Mouse (Mus musculus) ovary, adult 18-20 months (tissue): ENCODE measurements around the gene Zfhx3.

Source experiments
- DNase-seq: peaks from one replicate; pipeline ENCODE4 v3.0.0; 2022; ENCODE audit warnings: low spot score, mixed read lengths

Gene Zfhx3

GRCm38 (mm10) chr8:108019651-108020050, 77.2 kb downstream of the Zfhx3 start:
- DNase-seq = no peak

GRCm38 (mm10) chr8:108022404-108022803, 80.0 kb downstream of the Zfhx3 start:
- no peak for DNase-seq

GRCm38 (mm10) chr8:108024331-108024730, 81.9 kb downstream of the Zfhx3 start:
- no peak for DNase-seq

GRCm38 (mm10) chr8:108025249-108025648, 82.8 kb downstream of the Zfhx3 start:
- no peak for DNase-seq

GRCm38 (mm10) chr8:108026557-108027440, 84.4 kb downstream of the Zfhx3 start:
- DNase-seq = no peak

GRCm38 (mm10) chr8:108027561-108028025, 85.1 kb downstream of the Zfhx3 start:
- no peak for DNase-seq

GRCm38 (mm10) chr8:108028440-108028839, 86.0 kb downstream of the Zfhx3 start:
- no peak for DNase-seq

GRCm38 (mm10) chr8:108031159-108031558, 88.7 kb downstream of the Zfhx3 start:
- DNase-seq = no peak

- no peak for DNase-seq
These were observed 91.6 kb downstream of the Zfhx3 start for GRCm38 (mm10) chr8:108034070-108034469.

GRCm38 (mm10) chr8:108034726-108035125, 92.3 kb downstream of the Zfhx3 start:
- no peak for DNase-seq

GRCm38 (mm10) chr8:108043618-108044017, 101.2 kb downstream of the Zfhx3 start:
- DNase-seq = no peak

- no peak for DNase-seq
These were observed 101.7 kb downstream of the Zfhx3 start for GRCm38 (mm10) chr8:108044185-108044584.

GRCm38 (mm10) chr8:108056241-108056640, 113.8 kb downstream of the Zfhx3 start:
- DNase-seq = no peak

- no peak for DNase-seq
These were observed 119.5 kb downstream of the Zfhx3 start for GRCm38 (mm10) chr8:108061972-108062371.

- DNase-seq = no peak
These were observed 124.7 kb downstream of the Zfhx3 start for GRCm38 (mm10) chr8:108067111-108067510.

GRCm38 (mm10) chr8:108068195-108068594, 125.8 kb downstream of the Zfhx3 start:
- DNase-seq = no peak

- no peak for DNase-seq
These were observed 128.0 kb downstream of the Zfhx3 start for GRCm38 (mm10) chr8:108070438-108070837.

GRCm38 (mm10) chr8:108072126-108072746, 129.8 kb downstream of the Zfhx3 start:
- DNase-seq = no peak

- no peak for DNase-seq
These were observed 130.4 kb downstream of the Zfhx3 start for GRCm38 (mm10) chr8:108072853-108073252.

- no peak for DNase-seq
These were observed 132.7 kb downstream of the Zfhx3 start for GRCm38 (mm10) chr8:108075176-108075575.

- DNase-seq = no peak
These were observed 136.3 kb downstream of the Zfhx3 start for GRCm38 (mm10) chr8:108078726-108079125.

- DNase-seq = no peak
These were observed 144.5 kb downstream of the Zfhx3 start for GRCm38 (mm10) chr8:108086913-108087312.

- no peak for DNase-seq
These were observed 147.2 kb downstream of the Zfhx3 start for GRCm38 (mm10) chr8:108089632-108090031.
